Mouse (Mus musculus) heart, postnatal 4 days (tissue): ENCODE data around the gene Best2. TPM values are rescaled to one million over a fixed set of nuclear protein-coding genes. Genes with fewer than 3 reads are reported as not detected.

Experiments
- DNase-seq: peaks from one replicate; pipeline ENCODE4 v3.0.0; 2021
- total RNA-seq, 2 experiments: library from RNA; stranded (reverse); gene quantifications; 2 replicates each; pipeline ENCODE4 v1.2.3; 2021

Best2 gene
- total RNA-seq: not detected

- no peak for DNase-seq
Measured at GRCm38 (mm10) chr8:85014431-85014830, at the start of gene Best2. Gene Best2, minus strand, starts transcription at chr8:85014531.

- DNase-seq: no peak
Measured at GRCm38 (mm10) chr8:85062603-85063002, 48.3 kb upstream of the Best2 start.

- peak; percentile 91 for DNase-seq
Measured at GRCm38 (mm10) chr8:85059879-85060616, 45.7 kb upstream of the Best2 start, which contains the start of gene Fbxw9. Gene Fbxw9, plus strand, starts transcription at chr8:85060055.

GRCm38 (mm10) chr8:85057367-85057766 is 43.0 kb upstream of the Best2 start:
- DNase-seq: no peak

GRCm38 (mm10) chr8:85043619-85044018 is 29.3 kb upstream of the Best2 start:
- no peak for DNase-seq

- DNase-seq: peak; percentile 59
Measured at GRCm38 (mm10) chr8:85037681-85038531, 23.6 kb upstream of the Best2 start.

GRCm38 (mm10) chr8:85037366-85037680 is 23.0 kb upstream of the Best2 start:
- no peak for DNase-seq

GRCm38 (mm10) chr8:85036718-85037365 is 22.5 kb upstream of the Best2 start, which contains the start of gene Tnpo2:
Gene Tnpo2, plus strand, starts transcription at chr8:85036915.
- peak; percentile 89 for DNase-seq

GRCm38 (mm10) chr8:85036381-85036717 is 22.0 kb upstream of the Best2 start:
- DNase-seq: no peak

- DNase-seq: no peak
Measured at GRCm38 (mm10) chr8:85035728-85036310, 21.5 kb upstream of the Best2 start.

GRCm38 (mm10) chr8:85035165-85035727 is 20.9 kb upstream of the Best2 start:
- DNase-seq: no peak

GRCm38 (mm10) chr8:85034764-85035163 is 20.4 kb upstream of the Best2 start:
- peak; percentile 80 for DNase-seq

GRCm38 (mm10) chr8:85033867-85034266 is 19.5 kb upstream of the Best2 start:
- no peak for DNase-seq

GRCm38 (mm10) chr8:85032622-85033311 is 18.4 kb upstream of the Best2 start:
- no peak for DNase-seq

GRCm38 (mm10) chr8:85029271-85029670 is 14.9 kb upstream of the Best2 start:
- no peak for DNase-seq

GRCm38 (mm10) chr8:85027922-85028321 is 13.6 kb upstream of the Best2 start:
- DNase-seq: no peak

GRCm38 (mm10) chr8:85027516-85027855 is 13.2 kb upstream of the Best2 start:
- DNase-seq: no peak

- DNase-seq: peak; percentile 98
Measured at GRCm38 (mm10) chr8:85026670-85027515, 12.6 kb upstream of the Best2 start, which contains the start of gene Trir. Gene Trir, plus strand, starts transcription at chr8:85026823.

- DNase-seq: peak; percentile 85
Measured at GRCm38 (mm10) chr8:85025098-85025932, 11.0 kb upstream of the Best2 start, which contains the start of gene Asna1. Gene Asna1, minus strand, starts transcription at chr8:85025281.

GRCm38 (mm10) chr8:85023846-85024245 is 9.5 kb upstream of the Best2 start:
- DNase-seq: no peak
